Mouse (Mus musculus) testis, adult 2 months (tissue): ENCODE results near the gene Fbxo10. TPM values are rescaled to one million over a fixed set of nuclear protein-coding genes. Genes with fewer than 3 reads are reported as not detected.

Experiments
- H3K27ac ChIP-seq: fragments of 200-500 bp; 2 replicates; pipeline ENCODE4 v1.5.1; 2012; ENCODE audit warnings: low read depth, low read length; ENCODE audit not compliant: control insufficient read depth, insufficient read depth
- H3K27me3 ChIP-seq: fragments of 200-500 bp; 2 replicates; pipeline ENCODE4 v1.6.1; 2012; ENCODE audit warnings: mild to moderate bottlenecking, low read length, moderate library complexity; ENCODE audit not compliant: control insufficient read depth, insufficient read depth
- H3K36me3 ChIP-seq: fragments of 200-500 bp; 2 replicates; pipeline ENCODE4 v1.6.1; 2012; ENCODE audit warnings: mild to moderate bottlenecking, low read length; ENCODE audit not compliant: control insufficient read depth, insufficient read depth
- H3K4me1 ChIP-seq: fragments of 200-500 bp; 2 replicates; pipeline ENCODE4 v1.6.1; 2012; ENCODE audit warnings: low read length; ENCODE audit not compliant: control insufficient read depth, insufficient read depth
- H3K4me3 ChIP-seq: fragments of 200-500 bp; 2 replicates; pipeline ENCODE4 v1.5.1; 2012; ENCODE audit warnings: low read depth, mild to moderate bottlenecking, low read length, moderate library complexity, mixed read lengths; ENCODE audit not compliant: control insufficient read depth
- CTCF ChIP-seq: fragments of 200-500 bp; IDR thresholded peaks from 2 replicates; pipeline ENCODE4 v1.5.1; 2012; ENCODE audit warnings: low read depth, mild to moderate bottlenecking, inconsistent platforms, low read length, moderate library complexity; ENCODE audit not compliant: control insufficient read depth, insufficient read depth, insufficient replicate concordance
- POLR2A ChIP-seq: fragments of 200-500 bp; IDR thresholded peaks from 2 replicates; pipeline ENCODE4 v1.6.1; 2012; ENCODE audit warnings: low read depth, mild to moderate bottlenecking, inconsistent platforms, low read length, moderate library complexity; ENCODE audit not compliant: control insufficient read depth
- polyA plus RNA-seq: library from polyadenylated mRNA; depleted of rRNA; stranded (reverse); fragments of >200 nt; gene quantifications from 2 replicates; pipeline ENCODE4 v1.2.3, GENCODE M21; 2012

Gene Fbxo10
- polyA plus RNA-seq, 1 experiment = 3.0 TPM

DNA sequence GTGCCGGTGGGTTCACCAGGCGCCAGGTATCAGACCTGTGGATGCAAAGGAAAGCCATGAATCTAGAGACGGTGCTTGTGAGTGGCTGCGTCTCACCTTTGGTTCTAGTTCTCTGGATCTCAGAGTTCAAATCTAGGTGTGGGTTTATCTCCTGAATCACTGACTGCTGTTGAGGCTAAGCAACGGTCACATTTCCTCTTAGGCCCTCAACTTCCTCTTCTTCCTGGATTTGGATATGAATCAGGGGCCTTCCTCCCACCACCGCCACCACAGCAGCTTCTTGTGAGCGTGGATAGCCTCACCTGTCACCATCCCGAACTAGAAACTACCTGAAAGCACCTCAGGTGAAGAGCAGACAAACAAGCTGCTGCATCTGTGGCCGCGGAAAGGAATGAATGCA, 48.4 kb downstream of the Fbxo10 start:
- Histone ChIP-seq H3K36me3 (no peaks in the 10 kb centered on the region), H3K4me1 (peaks cover 3% of the 10 kb centered on the region; the same call in 1 of the 2 replicates)

DNA sequence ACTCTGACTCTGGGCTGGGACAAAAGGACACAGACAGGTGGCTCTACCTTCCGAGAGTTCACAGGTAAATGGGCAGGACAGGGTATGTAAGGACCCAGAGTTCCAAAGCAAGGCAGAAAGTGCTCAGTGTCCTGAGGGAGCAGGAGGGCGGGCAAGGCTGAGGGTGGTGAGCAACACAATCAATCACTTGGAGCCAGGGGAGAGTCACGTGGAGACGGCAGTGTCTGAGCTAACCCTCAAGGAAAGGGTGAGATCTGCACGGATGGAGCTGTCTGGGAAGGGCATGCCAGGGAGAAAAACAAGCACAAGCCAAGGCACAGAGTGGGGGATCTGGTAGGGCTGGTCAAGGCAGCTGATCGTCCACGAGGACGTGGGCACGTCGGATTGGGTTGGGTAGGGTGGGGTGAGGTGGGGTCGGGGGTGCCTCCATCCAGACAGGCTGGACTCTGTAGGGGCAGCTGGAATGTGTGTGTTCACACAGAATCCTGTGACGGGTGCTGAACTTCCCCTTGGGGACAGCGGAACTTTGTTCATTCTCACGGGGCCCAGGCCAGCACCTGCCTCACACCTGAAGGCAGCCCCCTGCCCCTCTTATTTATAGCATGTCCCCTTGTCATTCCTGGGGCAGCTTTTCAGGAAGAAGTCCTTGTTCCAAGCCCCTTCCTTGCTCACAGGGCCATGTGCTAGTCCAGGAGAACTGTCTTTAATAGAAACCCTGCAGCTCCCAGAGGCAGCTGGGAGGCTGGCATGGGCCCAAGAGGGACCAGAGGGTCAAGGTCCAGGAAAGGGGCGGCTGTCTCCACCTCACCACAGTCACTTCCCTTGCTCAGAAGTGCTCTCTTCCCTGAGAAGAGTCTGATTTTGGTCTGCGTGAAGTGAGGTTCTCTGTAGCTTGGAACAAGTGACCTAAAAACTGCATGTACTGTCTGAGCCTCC, 49.4 kb downstream of the Fbxo10 start:
- H3K4me3 ChIP-seq = no peak overlapping the region
- H3K27me3 ChIP-seq = no peaks in the 10 kb centered on the region
- no peak overlapping the region for H3K27ac ChIP-seq
- no peaks in the 10 kb centered on the region; the same call in 1 of the 2 replicates for H3K36me3 ChIP-seq
- peaks cover 3% of the 10 kb centered on the region; the same call in 1 of the 2 replicates for H3K4me1 ChIP-seq
- TF ChIP-seq CTCF (no peak), POLR2A (no peak)

More for the DNA sequence above, 48.4 kb downstream of the Fbxo10 start:
- no peak for TF ChIP-seq POLR2A
- no peak for TF ChIP-seq CTCF
- Histone ChIP-seq H3K27ac (no peak overlapping the region), H3K27me3 (no peaks in the 10 kb centered on the region), H3K4me3 (no peak overlapping the region)

DNA sequence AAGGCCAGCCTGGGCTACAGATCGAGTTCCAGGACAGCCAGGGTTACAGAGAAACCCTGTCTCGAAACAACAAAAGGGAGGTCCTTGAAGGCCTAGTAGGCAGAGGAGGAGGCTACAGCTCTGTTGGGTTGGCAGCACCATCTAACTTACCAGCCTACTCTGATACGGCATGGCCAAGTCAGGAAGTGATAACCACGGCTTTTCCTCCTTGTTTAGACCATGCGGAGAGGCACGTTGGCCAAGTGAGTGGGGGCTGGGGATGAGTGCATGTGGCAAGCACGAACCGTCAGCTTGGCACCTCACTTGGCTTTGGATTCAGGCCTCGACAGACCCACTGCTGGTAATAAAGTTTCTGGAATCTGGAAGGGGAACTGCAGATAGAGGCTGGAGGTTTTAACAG, 51.8 kb downstream of the Fbxo10 start:
- H3K36me3 ChIP-seq = peaks cover 1% of the 10 kb centered on the region
- H3K4me1 ChIP-seq = peaks cover 3% of the 10 kb centered on the region; the same call in 1 of the 2 replicates
- H3K4me3 ChIP-seq = no peak overlapping the region
- no peak overlapping the region for H3K27ac ChIP-seq
- H3K27me3 ChIP-seq = no peaks in the 10 kb centered on the region
- TF ChIP-seq CTCF (no peak), POLR2A (no peak)

DNA sequence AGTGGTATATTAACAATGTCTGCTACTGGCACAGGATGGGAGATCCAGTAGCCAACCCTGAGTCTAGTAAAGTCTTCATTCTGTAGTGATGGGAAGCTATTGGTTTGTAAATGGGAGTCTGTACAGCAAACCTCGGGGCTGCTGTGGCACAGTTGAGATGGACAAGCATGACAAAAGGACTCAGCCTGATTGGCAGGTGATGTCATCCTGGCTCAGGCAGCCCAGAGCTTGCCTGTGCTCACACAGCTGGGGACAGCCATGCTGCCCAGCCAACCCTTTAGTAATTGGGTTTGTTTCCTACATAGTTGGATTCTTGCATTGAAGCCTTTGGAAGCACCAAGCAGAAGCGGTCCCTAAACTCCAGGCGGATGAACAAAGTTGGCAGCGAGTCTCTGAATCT, 57.9 kb downstream of the Fbxo10 start:
- Histone ChIP-seq H3K27me3 (no peaks in the 10 kb centered on the region), H3K27ac (no peak overlapping the region), H3K4me3 (no peak overlapping the region), H3K36me3 (peaks cover 5% of the 10 kb centered on the region), H3K4me1 (no peaks in the 10 kb centered on the region)
- no peak for TF ChIP-seq POLR2A
- no peak for TF ChIP-seq CTCF

DNA sequence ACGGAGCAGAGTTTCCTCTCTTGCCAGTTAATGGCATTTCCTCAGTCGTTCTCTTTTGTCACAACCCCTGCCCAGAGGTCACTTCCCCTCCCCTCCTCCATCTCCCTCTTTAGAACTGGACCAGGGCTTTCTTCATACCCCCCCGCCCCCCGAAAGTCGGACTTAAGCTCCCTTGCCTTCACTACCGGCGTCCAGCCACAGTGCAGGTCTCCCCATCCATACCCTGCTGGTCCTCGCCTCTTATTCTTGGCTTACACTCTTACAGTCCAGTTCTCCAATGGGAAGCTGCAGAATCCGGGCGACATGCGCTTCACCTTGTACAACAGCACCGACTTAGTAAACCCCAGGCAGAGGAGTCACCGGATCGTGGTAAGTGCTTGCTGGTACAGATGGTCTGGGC, 65.4 kb downstream of the Fbxo10 start:
- Histone ChIP-seq H3K27me3 (no peaks in the 10 kb centered on the region), H3K36me3 (peaks cover 2% of the 10 kb centered on the region; the same call in 1 of the 2 replicates), H3K4me3 (peak overlapping the region; percentile 91), H3K27ac (no peak overlapping the region), H3K4me1 (peaks cover 4% of the 10 kb centered on the region; the same call in 1 of the 2 replicates)
- no peak for TF ChIP-seq CTCF
- TF ChIP-seq POLR2A = no peak

DNA sequence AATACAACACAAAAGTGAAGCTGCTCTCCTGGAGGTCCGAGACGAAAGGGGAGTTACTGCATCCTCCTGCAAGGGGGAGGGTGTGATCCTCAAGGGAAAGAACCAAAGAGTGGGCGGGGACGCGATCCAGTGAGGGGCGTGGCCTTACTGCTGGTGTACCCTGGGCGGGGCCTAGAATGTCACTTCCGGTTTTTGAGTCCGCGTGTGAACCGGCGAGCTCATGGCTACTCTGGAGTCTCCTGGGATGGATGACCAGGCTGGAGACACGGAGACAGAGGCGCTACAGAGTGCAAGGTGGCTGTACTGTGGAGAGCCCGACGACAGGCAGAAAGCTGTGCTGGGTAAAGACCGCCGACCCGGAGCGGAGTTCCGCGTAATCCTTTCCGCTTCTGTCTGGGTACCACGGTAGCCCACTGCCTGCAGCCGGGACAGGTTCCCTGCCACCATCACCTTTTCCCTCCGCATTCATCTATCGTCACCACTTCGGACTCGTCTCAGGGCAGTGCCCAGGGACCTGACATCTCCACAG, 65.9 kb downstream of the Fbxo10 start, which contains the start of gene Polr1e:
Gene Polr1e (plus strand): TSS at position 132 of the 529 bp plus-strand sequence.
- Histone ChIP-seq H3K27ac (no peak within 1 kb of the TSS), H3K4me3 (peak within 1 kb of the TSS; percentile 91), H3K27me3 (no peaks in the 10 kb centered on the region), H3K4me1 (peaks cover 5% of the 10 kb centered on the region), H3K36me3 (no peaks in the 10 kb centered on the region; the same call in 1 of the 2 replicates)
- TF ChIP-seq CTCF (no peak), POLR2A (peak; percentile 78; the same call in 1 of the 2 replicates)

DNA sequence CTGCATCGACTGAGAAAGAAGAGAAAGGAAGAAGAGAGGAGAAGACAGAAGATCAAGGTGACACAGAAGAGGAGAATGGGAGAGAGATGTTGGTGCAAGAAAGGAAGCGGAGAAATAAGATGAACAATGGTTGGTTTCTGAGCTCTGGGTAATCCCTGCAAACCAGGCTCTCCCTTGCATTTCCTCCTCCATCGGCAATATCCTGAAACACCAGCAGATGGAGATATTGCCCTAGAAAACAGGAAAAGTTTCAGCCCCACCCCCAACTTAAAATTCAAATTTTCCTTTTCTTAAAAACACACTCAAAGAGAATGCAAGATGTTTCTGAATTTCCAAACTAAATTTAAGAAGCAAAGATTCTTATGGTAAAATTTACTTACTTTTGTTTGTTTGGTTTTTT, 68.8 kb downstream of the Fbxo10 start:
- Histone ChIP-seq H3K36me3 (no peaks in the 10 kb centered on the region), H3K27me3 (no peaks in the 10 kb centered on the region), H3K4me3 (no peak overlapping the region), H3K4me1 (peaks cover 10% of the 10 kb centered on the region), H3K27ac (no peak overlapping the region)
- TF ChIP-seq CTCF (no peak), POLR2A (no peak)
